Mouse (Mus musculus) E14TG2a.4 (cell line): ENCODE measurements around the gene Ambra1.

Source experiments
- CTCF ChIP-seq: conservative IDR thresholded peaks from 2 replicates; pipeline ENCODE4 v1.5.1; 2014; ENCODE audit warnings: low read length
- NANOG ChIP-seq: IDR thresholded peaks from 2 replicates; pipeline ENCODE4 v1.6.1; 2014; ENCODE audit warnings: borderline replicate concordance, low read length, mixed read lengths

GRCm38 (mm10) chr2:91904618-91905307 lies 174.8 kb downstream of the Ambra1 start:
- TF ChIP-seq CTCF (no peak), NANOG (no peak)
